Mouse (Mus musculus) cerebellum, adult 11 months (tissue): ENCODE measurements around the gene Rfesd.

ENCODE experiments used
- DNase-seq: peaks from one replicate; pipeline ENCODE4 v3.0.0; 2022

Gene Rfesd

GRCm38 (mm10) chr13:75976649-75977048, 41.9 kb downstream of the Rfesd start:
- no peak for DNase-seq

DNA sequence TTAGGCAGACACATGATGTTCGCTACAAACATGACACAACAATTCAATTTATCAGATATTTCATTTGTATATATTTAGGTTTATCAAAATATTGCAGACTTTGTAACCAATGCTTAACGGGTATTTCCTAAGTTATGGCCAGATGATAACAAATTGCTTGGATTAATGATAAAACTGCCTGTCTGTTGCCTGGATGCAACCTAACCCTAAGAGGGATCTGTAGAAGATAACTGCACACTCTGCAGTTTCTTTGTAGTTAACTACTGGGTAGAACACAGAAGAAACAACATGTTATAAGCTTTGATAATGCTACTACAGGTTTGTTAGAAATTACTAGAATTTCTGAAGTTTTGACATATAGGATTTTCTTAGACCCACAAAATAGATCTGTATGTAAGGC, 42.3 kb downstream of the Rfesd start:
- no peak for DNase-seq

DNA sequence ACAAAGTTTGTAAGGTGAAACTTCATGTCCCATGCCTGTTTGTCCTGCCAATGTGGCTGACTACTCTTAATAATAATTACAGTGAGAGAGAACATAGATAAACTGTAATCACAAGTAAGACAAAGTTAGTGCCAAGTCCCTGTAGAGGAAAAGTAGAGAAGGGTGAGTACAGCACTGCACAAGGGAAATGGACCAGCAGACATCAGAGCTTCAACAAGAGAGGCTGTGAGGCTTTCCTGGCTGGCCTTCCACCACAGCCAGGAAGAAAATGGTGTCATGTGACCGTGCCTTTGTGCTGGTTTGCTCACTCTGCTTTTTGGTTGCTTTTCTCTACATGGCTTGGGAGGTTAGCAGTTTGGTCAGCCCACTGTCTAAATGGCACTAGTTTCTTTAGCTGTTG, 42.9 kb downstream of the Rfesd start:
- DNase-seq, result no peak

DNA sequence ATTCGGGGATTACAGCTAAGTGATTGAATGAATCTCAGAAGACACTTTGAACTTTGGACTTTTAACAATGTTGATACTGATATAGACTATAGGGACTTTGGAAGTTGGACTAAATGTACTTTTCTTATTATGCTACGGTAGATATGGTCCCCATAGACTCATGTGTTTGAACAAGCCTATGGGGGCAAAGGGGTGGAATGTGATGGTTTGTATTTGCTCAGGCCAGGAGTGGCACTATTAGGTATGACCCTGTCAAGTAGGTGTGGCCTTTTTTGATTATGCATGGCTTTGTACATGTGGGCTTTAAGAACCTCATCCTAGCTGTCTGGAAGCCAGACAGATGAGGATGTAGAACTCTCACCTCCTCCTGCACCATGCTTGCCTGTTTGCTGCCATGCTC, 44.0 kb downstream of the Rfesd start:
- DNase-seq, result no peak

DNA sequence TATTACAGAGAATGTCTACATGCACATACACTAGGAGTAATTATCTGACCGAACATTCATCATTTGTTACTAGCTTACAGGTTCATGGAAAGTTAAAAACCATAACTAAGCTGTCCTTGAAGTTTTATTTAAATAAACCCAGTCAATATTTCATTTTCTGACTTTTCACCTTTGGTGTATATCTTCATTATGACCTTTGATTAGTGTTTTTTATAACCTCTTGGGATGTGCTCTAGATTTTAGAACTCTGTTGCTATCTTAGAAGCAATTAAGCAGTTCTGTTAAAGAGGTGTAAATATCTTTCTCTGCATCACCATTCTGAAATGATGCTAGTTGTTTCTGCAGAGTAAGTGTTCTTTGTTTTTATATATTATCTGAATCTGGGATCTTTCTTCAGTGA, 51.7 kb downstream of the Rfesd start, which contains the start of gene Spata9:
Spata9 (plus strand) TSS at position 301 of the 400 bp plus-strand sequence.
- DNase-seq, result no peak

GRCm38 (mm10) chr13:75955357-75955992, 63.0 kb downstream of the Rfesd start:
- no peak for DNase-seq
